ENCODE assay signal across 7 mouse cellular contexts in genomic region chr4:141147112-141148008, GRCm38 (mm10). TPM values are rescaled to one million over a fixed set of nuclear protein-coding genes. Genes with fewer than 3 reads are reported as not detected.
DNase-seq lines count a peak whose midpoint lies in the region; ATAC-seq lines count a peak whose summit lies in the region.

TSS of gene Fbxo42 (plus strand) at chr4:141147913.

- H3K4me2 ChIP-seq in embryonic facial prominence, embryonic 11.5 days (ENCODE audit: low read depth, low read length), result peak within 1 kb of the TSS; percentile 65
- H3K4me2 ChIP-seq in limb, embryonic 11.5 days (ENCODE audit: low read depth, severe bottlenecking), result peak within 1 kb of the TSS; percentile 72
- H3K4me2 ChIP-seq in midbrain, embryonic 14.5 days (ENCODE audit: low read length), result peak within 1 kb of the TSS; percentile 58

- H3K4me3 ChIP-seq in embryonic facial prominence, embryonic 11.5 days (ENCODE audit: low read depth, low read length), result peak within 1 kb of the TSS; percentile 95
- H3K4me3 ChIP-seq in limb, embryonic 11.5 days (ENCODE audit: low read depth, low read length), result peak within 1 kb of the TSS; percentile 97
- H3K4me3 ChIP-seq in midbrain, embryonic 14.5 days (replicated peaks; ENCODE audit: low read depth, low read length), result peak within 1 kb of the TSS; percentile 97

- no peaks in the 10 kb centered on the region for H3K36me3 ChIP-seq in embryonic facial prominence, embryonic 11.5 days (replicated peaks; ENCODE audit: control insufficient read depth, insufficient read depth, low read depth, low read length)
- no peaks in the 10 kb centered on the region for H3K36me3 ChIP-seq in limb, embryonic 11.5 days (ENCODE audit: control insufficient read depth, insufficient read depth, low read length)
- H3K36me3 ChIP-seq in midbrain, embryonic 14.5 days (ENCODE audit: control insufficient read depth, insufficient read depth, low read length), result no peaks in the 10 kb centered on the region

- no peaks in the 10 kb centered on the region for H3K27me3 ChIP-seq in embryonic facial prominence, embryonic 11.5 days (ENCODE audit: control insufficient read depth, insufficient read depth, low read length)
- no peaks in the 10 kb centered on the region for H3K27me3 ChIP-seq in limb, embryonic 11.5 days (ENCODE audit: control insufficient read depth, insufficient read depth, low read length)
- H3K27me3 ChIP-seq in midbrain, embryonic 14.5 days (ENCODE audit: control insufficient read depth, insufficient read depth, low read length), result no peaks in the 10 kb centered on the region

- WGBS in embryonic facial prominence, embryonic 11.5 days, result 8% methylated on average over 58 of the region's 58 CpGs
- 11% methylated on average over 51 of the region's 58 CpGs for WGBS in limb, embryonic 11.5 days
- 9% methylated on average over 58 of the region's 58 CpGs for WGBS in midbrain, embryonic 14.5 days

- peak; percentile 96 for DNase-seq in adrenal gland, postnatal 14 days
- peak; percentile 96 for DNase-seq in embryonic facial prominence, embryonic 11.5 days (ENCODE audit: low spot score)
- peak; percentile 99 for DNase-seq in heart, adult 11 months
- DNase-seq in kidney, adult 18-20 months, result peak; percentile 96
- DNase-seq in limb, embryonic 11.5 days (ENCODE audit: low spot score), result peak; percentile 95
- DNase-seq in midbrain, embryonic 14.5 days, result peak; percentile 99
- peak; percentile 89 to 95 for DNase-seq in spleen, adult 18-20 months

- no peaks in the 10 kb centered on the region for H3K9me3 ChIP-seq in embryonic facial prominence, embryonic 11.5 days (replicated peaks; ENCODE audit: control insufficient read depth, low read length)
- no peaks in the 10 kb centered on the region for H3K9me3 ChIP-seq in limb, embryonic 11.5 days (ENCODE audit: control insufficient read depth, low read length)
- no peaks in the 10 kb centered on the region for H3K9me3 ChIP-seq in midbrain, embryonic 14.5 days (ENCODE audit: control insufficient read depth, low read length)

- H3K27ac ChIP-seq in embryonic facial prominence, embryonic 11.5 days (replicated peaks; ENCODE audit: low read depth, low read length), result peak within 1 kb of the TSS; percentile 57
- peak within 1 kb of the TSS; percentile 70 for H3K27ac ChIP-seq in limb, embryonic 11.5 days (replicated peaks; ENCODE audit: low read depth, low read length)
- peak within 1 kb of the TSS; percentile 90 for H3K27ac ChIP-seq in midbrain, embryonic 14.5 days (replicated peaks; ENCODE audit: low read depth, low read length)

- peak; percentile 55 for ATAC-seq in embryonic facial prominence, embryonic 11.5 days (replicated peaks; ENCODE audit: insufficient number of reproducible peaks, low FRiP score, low TSS enrichment, low read depth)
- ATAC-seq in limb, embryonic 11.5 days (ENCODE audit: insufficient number of reproducible peaks, low FRiP score, low TSS enrichment, low read depth), result peak; percentile 75
- peak; percentile 83 for ATAC-seq in midbrain, embryonic 14.5 days (ENCODE audit: low FRiP score, low TSS enrichment)

- no peaks in the 10 kb centered on the region for H3K4me1 ChIP-seq in embryonic facial prominence, embryonic 11.5 days (ENCODE audit: control insufficient read depth, insufficient read depth, low read length)
- H3K4me1 ChIP-seq in limb, embryonic 11.5 days (ENCODE audit: control insufficient read depth, insufficient read depth, low read length), result peaks cover 9% of the 10 kb centered on the region
- H3K4me1 ChIP-seq in midbrain, embryonic 14.5 days (ENCODE audit: control insufficient read depth, insufficient read depth, low read length), result peaks cover 16% of the 10 kb centered on the region

- peak within 1 kb of the TSS; percentile 96 for H3K9ac ChIP-seq in embryonic facial prominence, embryonic 11.5 days (replicated peaks; ENCODE audit: low read length)
- peak within 1 kb of the TSS; percentile 94 for H3K9ac ChIP-seq in limb, embryonic 11.5 days (ENCODE audit: low read length)
- H3K9ac ChIP-seq in midbrain, embryonic 14.5 days (replicated peaks; ENCODE audit: low read length), result peak within 1 kb of the TSS; percentile 96

RNA-seq across cellular contexts. Expression of gene Fbxo42, which starts in this region (rescaled TPM):
- 21.7 and 23.5 TPM in 2 replicates for total RNA-seq in adrenal gland, postnatal 14 days (2021)
- polyA plus RNA-seq in embryonic facial prominence, embryonic 11.5 days (2014; fragmentation: Nextera tagmentation; extraction: Ambion mirVana), result 23.7 and 25.2 TPM in 2 replicates
- polyA plus RNA-seq in limb, embryonic 11.5 days (2014; fragmentation: Nextera tagmentation; extraction: Ambion mirVana), result 30.4 and 36.6 TPM in 2 replicates
- 28.6 and 31.9 TPM in 2 replicates for polyA plus RNA-seq in midbrain, embryonic 14.5 days (2014; fragmentation: Nextera tagmentation; extraction: Ambion mirVana)

Comparison
In these comparisons a context has a peak if more than half of its experiments do, and no peak if none do; other contexts are left out.
1. Peak in every context shown above with its lines: DNase-seq, ATAC-seq, H3K4me3 ChIP-seq and H3K27ac ChIP-seq.